Mouse (Mus musculus) embryonic fibroblast, embryonic 13.5 days (primary cell): Measurements from ENCODE around the gene Nudt22.
A peak's percentile ranks its signal among the peaks of the same experiment; 100 is the strongest.

Source experiments
- CTCF ChIP-seq: IDR thresholded peaks from 2 replicates; pipeline ENCODE4 v1.5.1; 2011; ENCODE audit warnings: mild to moderate bottlenecking, control low read depth, low read length, moderate library complexity, borderline replicate concordance; ENCODE audit not compliant: insufficient read depth
- POLR2A ChIP-seq: IDR thresholded peaks from 2 replicates; pipeline ENCODE4 v1.6.1; 2011; ENCODE audit warnings: low read depth, mild to moderate bottlenecking, control low read depth, low read length, moderate library complexity

GRCm38 (mm10) chr19:6979486-6980380, 16.2 kb downstream of the Nudt22 start:
- peak; percentile 49; the same call in 1 of the 2 replicates for TF ChIP-seq CTCF
- peak; percentile 33; the same call in 1 of the 2 replicates for TF ChIP-seq POLR2A
